Mouse (Mus musculus): ENCODE results near the gene Psmd3.
A peak's percentile ranks its signal among the peaks of the same experiment; 100 is the strongest.
"Not testable (repeated sequence)": the region's sequence is repeated elsewhere in the genome, so short reads cannot be mapped to it uniquely, and the experiment has no call there.

Psmd3 gene

DNA sequence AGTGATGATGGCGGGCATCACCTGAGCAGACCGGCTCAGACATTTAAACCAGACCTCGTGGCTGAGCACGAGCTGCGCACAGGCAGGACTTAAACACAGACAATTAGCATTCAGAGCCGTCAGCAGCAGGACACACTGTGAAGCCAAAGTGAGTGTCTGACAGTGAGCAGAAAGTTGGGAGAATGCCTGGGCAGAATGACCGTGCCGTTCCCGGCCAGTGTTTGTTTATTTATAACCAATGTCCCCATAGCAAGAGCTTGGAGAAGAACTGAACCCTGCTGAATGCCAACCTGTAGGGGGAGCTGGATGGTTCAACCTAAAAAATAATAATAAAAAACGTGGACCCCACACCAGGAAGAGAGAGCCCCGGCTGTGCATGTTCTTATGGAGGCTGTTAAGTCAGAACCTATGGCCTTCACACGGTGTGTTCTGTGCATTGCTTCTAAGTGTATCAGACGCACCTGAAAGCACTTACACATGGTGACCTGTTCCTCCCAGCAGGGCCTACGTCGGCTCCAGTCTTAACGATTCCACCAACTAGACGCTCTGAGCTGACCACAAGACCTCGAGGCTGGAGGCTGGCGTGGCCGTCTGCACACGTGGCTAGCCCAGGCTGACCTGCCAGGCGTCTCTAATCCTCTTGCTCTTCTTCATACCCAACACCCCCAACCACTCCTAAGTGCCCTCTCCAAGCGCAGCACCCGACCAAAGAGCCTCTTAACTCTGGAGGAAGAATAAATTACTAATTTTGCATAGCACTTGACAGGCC lies 39.3 kb downstream of the Psmd3 start:
- peak; percentile 52 for DNase-seq

- DNase-seq, result no peak
Observed at GRCm38 (mm10) chr11:98723098-98723497, 40.7 kb downstream of the Psmd3 start.

DNA sequence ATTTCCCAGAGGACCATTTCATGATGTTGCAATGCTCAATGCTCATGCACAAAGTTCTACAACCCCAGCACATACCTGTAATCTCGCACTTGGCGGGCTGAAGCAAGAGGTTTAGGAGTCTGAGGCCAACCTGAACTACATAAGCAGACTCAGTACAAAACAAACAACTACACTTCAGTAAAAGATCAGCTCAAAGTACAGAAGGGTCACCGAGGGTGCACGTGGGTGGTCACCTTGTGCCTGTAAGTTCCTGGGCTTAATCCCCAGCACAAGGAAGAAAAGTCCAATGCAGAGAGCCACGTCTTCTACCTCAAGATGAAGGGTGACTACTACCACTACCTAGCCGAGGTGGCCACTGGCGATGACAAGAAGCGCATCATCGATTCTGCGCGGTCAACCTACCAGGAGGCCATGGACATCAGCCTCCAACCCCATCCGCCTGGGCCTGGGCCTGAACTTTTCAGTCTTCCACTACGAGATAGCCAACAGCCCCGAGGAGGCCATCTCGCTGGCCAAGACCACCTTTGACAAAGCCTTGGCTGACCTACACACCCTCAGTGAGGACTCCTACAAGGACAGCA lies 43.7 kb downstream of the Psmd3 start:
- no peak for DNase-seq

GRCm38 (mm10) chr11:98729119-98729588 lies 46.8 kb downstream of the Psmd3 start, which contains the start of gene Med24:
Med24 (minus strand) TSS chr11:98729435.
- DNase-seq, result peak; percentile 86

- DNase-seq, result no peak
Observed at GRCm38 (mm10) chr11:98730727-98731126, 48.4 kb downstream of the Psmd3 start.

- no peak for DNase-seq
Observed at GRCm38 (mm10) chr11:98731134-98731533, 48.8 kb downstream of the Psmd3 start.

DNA sequence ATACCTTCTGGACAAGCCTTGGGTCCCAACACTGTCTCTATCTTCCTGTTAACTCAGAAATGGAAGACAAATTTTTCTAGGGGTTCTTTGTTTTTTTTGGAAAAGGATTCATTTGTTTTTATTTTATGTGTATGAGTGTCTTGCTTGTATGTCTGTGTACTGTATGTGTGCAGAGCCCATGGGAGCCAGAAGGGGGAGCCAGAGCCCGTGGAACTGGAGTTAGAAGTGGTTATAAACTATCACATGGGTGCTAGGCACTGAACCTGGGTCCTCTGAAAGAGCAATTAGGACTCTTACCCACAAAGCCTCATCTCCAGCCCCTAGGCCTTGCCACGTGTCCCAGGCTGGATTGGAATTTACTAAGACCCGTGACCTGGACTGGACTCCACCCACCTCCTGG lies 51.7 kb downstream of the Psmd3 start:
- no peak for DNase-seq

- no peak for DNase-seq
Observed at GRCm38 (mm10) chr11:98735111-98735510, 52.8 kb downstream of the Psmd3 start.

DNA sequence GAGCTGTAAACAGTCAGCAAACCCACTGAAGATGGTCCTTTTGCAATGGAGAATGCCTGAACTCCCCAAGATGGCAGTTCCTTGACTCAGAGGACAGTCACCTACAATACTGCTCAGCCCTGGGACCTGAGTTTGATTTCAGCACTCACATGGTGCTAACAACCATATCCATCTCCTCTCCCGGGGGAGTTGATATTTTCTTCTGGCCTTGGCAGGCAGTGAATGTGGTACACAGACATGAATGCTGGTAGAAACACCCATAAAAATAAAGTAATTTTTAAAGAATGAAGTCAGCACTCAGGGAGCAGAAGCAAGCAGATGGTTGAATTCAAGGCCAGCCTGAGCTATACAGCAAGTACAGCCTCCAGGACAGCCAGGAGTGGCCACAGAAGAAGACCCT lies 53.8 kb downstream of the Psmd3 start:
- DNase-seq, result no peak

DNA sequence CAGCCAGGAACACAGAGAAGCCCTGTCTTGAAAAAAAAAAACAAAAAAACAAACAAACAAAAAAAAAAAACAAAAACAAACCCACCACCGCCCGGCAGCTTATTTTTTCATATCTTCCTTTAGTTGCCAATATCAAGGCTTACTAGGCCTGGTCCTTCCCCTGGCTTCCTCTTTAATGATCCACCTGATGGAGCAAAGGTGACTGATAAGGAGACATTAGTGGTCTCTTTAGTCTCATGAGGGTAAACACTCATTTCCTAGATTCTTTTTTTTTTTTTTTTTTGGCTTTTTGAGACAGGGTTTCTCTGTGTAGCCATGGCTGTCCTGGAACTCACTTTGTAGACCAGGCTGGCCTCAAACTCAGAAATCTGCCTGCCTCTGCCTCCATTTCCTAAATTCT lies 54.9 kb downstream of the Psmd3 start:
- DNase-seq, result not testable (repeated sequence)

DNA sequence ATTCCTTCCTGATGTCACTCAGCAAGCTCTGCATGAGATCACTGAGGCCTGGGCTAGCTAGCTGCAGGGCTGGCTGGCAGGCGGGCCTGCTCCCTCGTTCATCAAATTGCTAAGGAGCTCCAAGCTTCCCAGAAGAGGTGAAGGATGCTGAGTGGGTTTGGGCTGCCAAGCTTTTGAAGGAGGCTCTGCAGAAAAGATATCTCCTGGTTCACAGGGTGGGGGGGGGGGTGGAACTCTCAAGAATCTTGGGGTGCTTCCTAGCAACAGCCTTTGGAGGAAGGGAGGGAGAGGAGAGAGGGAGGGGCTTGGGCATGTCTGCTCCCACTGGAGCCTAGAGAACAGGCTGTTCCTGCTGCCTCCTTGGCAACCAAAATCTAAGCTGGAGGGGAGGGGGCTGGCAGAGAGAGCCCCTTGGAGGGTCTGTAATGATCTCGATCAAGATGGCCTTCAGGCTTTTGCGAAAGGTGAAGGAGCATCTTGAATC lies 56.1 kb downstream of the Psmd3 start:
- DNase-seq, result no peak

DNA sequence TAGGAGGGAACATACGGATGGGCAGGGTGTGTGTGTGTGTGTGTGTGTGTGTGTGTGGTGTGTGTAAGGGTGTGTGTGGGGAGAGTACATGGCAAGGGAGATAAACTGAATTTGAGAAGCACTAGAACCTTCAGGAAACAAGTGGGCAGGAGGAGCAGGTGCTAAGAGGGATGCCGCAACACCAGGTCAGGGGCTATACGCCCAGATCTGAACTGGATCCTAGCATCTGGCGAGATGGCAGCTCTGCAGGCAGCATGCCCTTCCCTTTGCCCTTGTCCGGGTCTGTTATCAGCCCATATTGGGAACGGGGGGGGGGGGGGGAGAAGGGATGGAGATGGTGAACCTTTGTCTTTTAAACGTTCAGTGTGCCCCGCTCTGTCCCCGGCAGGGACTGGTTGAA lies 56.6 kb downstream of the Psmd3 start:
- DNase-seq, result no peak

- no peak for DNase-seq
Observed at GRCm38 (mm10) chr11:98740026-98740392, 57.7 kb downstream of the Psmd3 start.

DNA sequence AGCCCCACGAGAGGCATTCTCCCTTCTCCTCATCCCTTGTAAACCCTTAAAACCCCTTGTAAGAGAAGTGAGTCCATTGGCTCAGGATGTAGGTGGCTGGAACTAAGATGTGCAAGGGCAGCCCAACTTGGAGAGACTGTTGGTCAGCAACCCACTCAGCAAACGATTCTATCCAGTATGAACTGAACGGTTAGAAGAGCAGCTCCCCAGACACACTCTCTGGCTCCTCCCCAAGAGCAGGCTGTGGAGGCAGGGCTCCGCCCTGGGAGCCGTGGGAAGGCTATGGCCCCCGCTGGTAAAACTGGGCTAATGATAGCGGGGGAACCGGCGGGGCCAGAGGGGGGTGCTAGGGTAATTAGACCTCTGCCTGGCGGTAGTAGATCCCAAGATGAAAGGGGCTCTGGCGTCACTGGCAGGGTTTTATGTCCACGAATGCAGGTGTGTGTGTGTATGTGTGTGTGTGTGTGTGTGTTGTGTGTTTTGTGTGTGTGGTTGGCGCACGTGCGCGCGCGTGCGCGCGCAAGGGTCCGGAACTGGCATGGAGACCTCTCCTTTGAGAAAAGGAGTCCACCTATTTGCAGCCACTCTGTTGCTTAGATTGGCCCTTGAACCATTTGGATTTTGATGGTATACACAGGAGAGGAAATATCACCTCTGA lies 58.2 kb downstream of the Psmd3 start, which contains the start of gene Thra:
Gene Thra (plus strand): TSS at position 246 of the 658 bp plus-strand sequence.
- peak; percentile 64 for DNase-seq

GRCm38 (mm10) chr11:98741051-98741620 lies 58.8 kb downstream of the Psmd3 start:
- no peak for DNase-seq

- peak; percentile 75 for DNase-seq
Observed at GRCm38 (mm10) chr11:98741622-98742396, 59.5 kb downstream of the Psmd3 start.

DNA sequence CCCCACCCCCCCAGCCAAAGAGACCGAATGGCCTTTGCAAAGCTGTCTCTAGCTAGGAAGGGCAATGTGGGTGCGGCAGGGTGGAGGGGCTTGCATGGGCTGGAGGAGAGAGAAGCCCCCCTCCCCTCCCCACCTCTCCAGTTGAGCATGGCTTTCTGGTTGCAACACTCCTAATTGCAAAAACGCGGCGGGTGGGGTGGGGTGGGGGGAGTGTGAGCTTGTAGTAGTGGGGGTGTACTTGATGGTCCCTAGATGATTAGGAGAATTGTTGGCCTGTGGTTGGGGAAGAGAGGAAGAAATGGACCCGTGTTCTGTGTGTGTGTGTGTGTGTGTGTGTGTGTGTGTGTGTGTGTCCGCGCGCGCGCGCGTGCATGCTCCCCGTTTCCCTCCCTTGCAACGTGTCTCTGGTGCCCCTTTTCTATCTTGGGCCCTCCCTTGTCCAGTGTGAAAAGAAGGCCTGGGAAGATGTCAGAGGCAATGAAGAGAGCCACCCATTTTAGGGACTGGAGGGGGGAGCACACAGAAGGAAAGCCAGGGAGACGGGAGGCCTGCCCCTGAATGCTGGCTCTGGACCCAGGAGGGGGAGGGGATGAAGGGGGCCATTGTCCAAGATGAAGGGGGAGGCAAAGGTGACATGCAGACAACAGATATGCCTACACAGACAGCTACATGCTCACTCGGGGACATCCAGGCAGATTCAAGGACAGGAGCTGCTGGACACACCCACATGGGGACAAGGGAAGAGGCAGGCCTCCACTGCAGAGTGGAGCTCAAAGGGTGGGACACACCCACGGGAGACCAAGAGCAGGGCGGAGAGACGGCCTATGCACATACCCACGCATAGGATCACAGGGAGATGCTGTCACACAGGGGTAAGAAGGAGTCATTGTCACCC lies 60.3 kb downstream of the Psmd3 start:
- peak; percentile 62 for DNase-seq

GRCm38 (mm10) chr11:98743655-98744345 lies 61.4 kb downstream of the Psmd3 start:
- DNase-seq, result no peak

GRCm38 (mm10) chr11:98744456-98745019 lies 62.2 kb downstream of the Psmd3 start:
- no peak for DNase-seq

Measured in cerebellum, adult 8-10 months (tissue).